Mouse (Mus musculus) heart, adult 2 months (tissue): Measurements from ENCODE around the gene Eps15l1.

Experiments
- CTCF ChIP-seq: fragments of 200-600 bp; IDR thresholded peaks from 2 replicates; pipeline ENCODE4 v1.8.1; 2022; ENCODE audit warnings: antibody characterized with exemption, mild to moderate bottlenecking, moderate library complexity
- EP300 ChIP-seq: fragments of 200-500 bp; IDR thresholded peaks from 2 replicates; pipeline ENCODE4 v1.6.1; 2011; ENCODE audit warnings: low read depth, low read length, control low read depth; ENCODE audit not compliant: insufficient read depth
- POLR2A ChIP-seq: fragments of 200-500 bp; IDR thresholded peaks from 2 replicates; pipeline ENCODE4 v1.6.1; 2011; ENCODE audit warnings: mild to moderate bottlenecking, low read depth, low read length, control low read depth; ENCODE audit not compliant: insufficient read depth

GRCm38 (mm10) chr8:72459881-72460533, 38.7 kb upstream of the Eps15l1 start:
- TF ChIP-seq POLR2A (no peak), CTCF (no peak), EP300 (no peak)
